Mouse (Mus musculus) intestine, embryonic 15.5 days (tissue): Measurements from ENCODE around the gene Prkaa2. TPM values are rescaled to one million over a fixed set of nuclear protein-coding genes. Genes with fewer than 3 reads are reported as not detected.
A peak's percentile ranks its signal among the peaks of the same experiment; 100 is the strongest.
"Not testable (repeated sequence)": the region's sequence is repeated elsewhere in the genome, so short reads cannot be mapped to it uniquely, and the experiment has no call there.

Experiments
- ATAC-seq: fragments of 200-750 bp; cut with Nextera tagmentation; 2 replicates; pipeline ENCODE4 v1.8.0; 2017; ENCODE audit warnings: moderate TSS enrichment, moderate library complexity
- H3K27ac ChIP-seq: fragments of 300-500 bp; sonication (generic); 2 replicates; pipeline ENCODE4 v1.5.1; 2015; ENCODE audit warnings: mild to moderate bottlenecking, inconsistent platforms
- H3K27me3 ChIP-seq: fragments of 300-500 bp; sonication (generic); replicated peaks from 2 replicates; pipeline ENCODE4 v1.6.1; 2015; ENCODE audit warnings: inconsistent platforms
- H3K36me3 ChIP-seq: fragments of 300-500 bp; sonication (generic); 2 replicates; pipeline ENCODE4 v1.6.1; 2015; ENCODE audit warnings: inconsistent platforms
- H3K4me1 ChIP-seq: fragments of 300-500 bp; sonication (generic); replicated peaks from 2 replicates; pipeline ENCODE4 v1.6.1; 2015; ENCODE audit warnings: inconsistent platforms
- H3K4me2 ChIP-seq: fragments of 300-500 bp; sonication (generic); replicated peaks from 2 replicates; pipeline ENCODE4 v1.6.1; 2015; ENCODE audit warnings: mild to moderate bottlenecking, inconsistent platforms
- H3K4me3 ChIP-seq: fragments of 300-500 bp; sonication (generic); replicated peaks from 2 replicates; pipeline ENCODE4 v1.5.1; 2015; ENCODE audit warnings: inconsistent platforms
- H3K9ac ChIP-seq: fragments of 300-500 bp; sonication (generic); 2 replicates; pipeline ENCODE4 v1.6.1; 2015; ENCODE audit warnings: inconsistent platforms
- H3K9me3 ChIP-seq: fragments of 300-500 bp; sonication (generic); 2 replicates; pipeline ENCODE4 v1.6.1; 2016; ENCODE audit warnings: inconsistent platforms
- WGBS: fragments of 180-500 bp; shearing (Covaris S2); methylation state at CpG from one replicate; pipeline ENCODE4 v1.1.7; 2015; 5-methylcytosine and 5-hydroxymethylcytosine counted together
- polyA plus RNA-seq: library from polyadenylated mRNA; unstranded; fragments of >200 nt; fragmentation: Nextera tagmentation; extraction: Ambion mirVana; gene quantifications from 2 replicates; pipeline ENCODE4 v1.2.1, GENCODE M21; 2015

Prkaa2 gene
- polyA plus RNA-seq, 1 experiment from 2014 or later = 4.6 TPM

- Histone ChIP-seq H3K27ac (no peak overlapping the region), H3K9me3 (no peaks in the 10 kb centered on the region), H3K4me2 (no peak overlapping the region), H3K36me3 (no peaks in the 10 kb centered on the region), H3K4me3 (no peak overlapping the region), H3K9ac (no peak overlapping the region), H3K4me1 (no peaks in the 10 kb centered on the region), H3K27me3 (no peaks in the 10 kb centered on the region)
- 29% methylated on average over 3 of the region's 3 CpGs for WGBS
- ATAC-seq = peak; percentile 98
Observed at GRCm38 (mm10) chr4:105070982-105071381, 38.7 kb downstream of the Prkaa2 start.

GRCm38 (mm10) chr4:105051291-105051690, 58.4 kb downstream of the Prkaa2 start:
- no peak overlapping the region for H3K9ac ChIP-seq
- no peaks in the 10 kb centered on the region for H3K9me3 ChIP-seq
- no peaks in the 10 kb centered on the region for H3K27me3 ChIP-seq
- no peak for ATAC-seq
- H3K4me2 ChIP-seq = no peak overlapping the region
- no peaks in the 10 kb centered on the region for H3K36me3 ChIP-seq
- H3K27ac ChIP-seq = no peak overlapping the region
- no peaks in the 10 kb centered on the region for H3K4me1 ChIP-seq
- no peak overlapping the region for H3K4me3 ChIP-seq
- WGBS = 91% methylated on average over 5 of the region's 5 CpGs

- Histone ChIP-seq H3K9ac (no peak overlapping the region), H3K4me3 (no peak overlapping the region), H3K4me1 (peaks cover 6% of the 10 kb centered on the region), H3K9me3 (no peaks in the 10 kb centered on the region), H3K27me3 (no peaks in the 10 kb centered on the region), H3K36me3 (no peaks in the 10 kb centered on the region), H3K4me2 (no peak overlapping the region), H3K27ac (no peak overlapping the region)
- ATAC-seq = peak; percentile 36; the same call in 1 of the 2 replicates
- WGBS = 56% methylated on average over 1 of the region's 1 CpGs
Observed at GRCm38 (mm10) chr4:105050041-105050440, 59.6 kb downstream of the Prkaa2 start.

GRCm38 (mm10) chr4:105034259-105034658, 75.4 kb downstream of the Prkaa2 start:
- H3K27me3 ChIP-seq = no peaks in the 10 kb centered on the region
- no peaks in the 10 kb centered on the region for H3K36me3 ChIP-seq
- H3K4me2 ChIP-seq = no peak overlapping the region
- ATAC-seq = no peak
- H3K4me1 ChIP-seq = no peaks in the 10 kb centered on the region
- H3K4me3 ChIP-seq = no peak overlapping the region
- no peaks in the 10 kb centered on the region for H3K9me3 ChIP-seq
- H3K27ac ChIP-seq = no peak overlapping the region
- no peak overlapping the region for H3K9ac ChIP-seq

GRCm38 (mm10) chr4:105033153-105033552, 76.5 kb downstream of the Prkaa2 start:
- H3K27ac ChIP-seq = no peak overlapping the region
- H3K4me3 ChIP-seq = no peak overlapping the region
- H3K4me2 ChIP-seq = no peak overlapping the region
- no peak for ATAC-seq
- H3K4me1 ChIP-seq = no peaks in the 10 kb centered on the region
- H3K9me3 ChIP-seq = no peaks in the 10 kb centered on the region
- H3K27me3 ChIP-seq = no peaks in the 10 kb centered on the region
- H3K9ac ChIP-seq = no peak overlapping the region
- no peaks in the 10 kb centered on the region for H3K36me3 ChIP-seq
- WGBS = 56% methylated on average over 7 of the region's 7 CpGs

GRCm38 (mm10) chr4:105031104-105031503, 78.6 kb downstream of the Prkaa2 start:
- Histone ChIP-seq H3K4me1 (no peaks in the 10 kb centered on the region), H3K27ac (no peak overlapping the region), H3K36me3 (no peaks in the 10 kb centered on the region), H3K27me3 (no peaks in the 10 kb centered on the region), H3K9me3 (no peaks in the 10 kb centered on the region), H3K9ac (no peak overlapping the region), H3K4me3 (no peak overlapping the region), H3K4me2 (no peak overlapping the region)
- 48% methylated on average over 8 of the region's 8 CpGs for WGBS
- ATAC-seq = no peak

- no peaks in the 10 kb centered on the region for H3K9me3 ChIP-seq
- no peaks in the 10 kb centered on the region for H3K27me3 ChIP-seq
- H3K4me1 ChIP-seq = no peaks in the 10 kb centered on the region
- no peak overlapping the region for H3K9ac ChIP-seq
- H3K4me2 ChIP-seq = no peak overlapping the region
- H3K4me3 ChIP-seq = no peak overlapping the region
- H3K36me3 ChIP-seq = no peaks in the 10 kb centered on the region
- no peak overlapping the region for H3K27ac ChIP-seq
- WGBS = 80% methylated on average over 6 of the region's 6 CpGs
- no peak for ATAC-seq
Observed at GRCm38 (mm10) chr4:105027278-105027677, 82.4 kb downstream of the Prkaa2 start.

GRCm38 (mm10) chr4:105016006-105016613, 93.6 kb downstream of the Prkaa2 start:
- 79% methylated on average over 4 of the region's 4 CpGs for WGBS
- Histone ChIP-seq H3K9me3 (no peaks in the 10 kb centered on the region), H3K27ac (no peak overlapping the region), H3K9ac (no peak overlapping the region), H3K27me3 (no peaks in the 10 kb centered on the region), H3K4me3 (no peak overlapping the region), H3K36me3 (no peaks in the 10 kb centered on the region), H3K4me2 (no peak overlapping the region), H3K4me1 (no peaks in the 10 kb centered on the region)
- no peak for ATAC-seq

GRCm38 (mm10) chr4:105015496-105015895, 94.2 kb downstream of the Prkaa2 start:
- WGBS = 71% methylated on average over 6 of the region's 6 CpGs
- ATAC-seq = no peak

GRCm38 (mm10) chr4:105013718-105014117, 96.0 kb downstream of the Prkaa2 start:
- Histone ChIP-seq H3K36me3 (no peaks in the 10 kb centered on the region), H3K27me3 (no peaks in the 10 kb centered on the region), H3K9ac (no peak overlapping the region), H3K4me3 (no peak overlapping the region), H3K4me2 (no peak overlapping the region), H3K4me1 (no peaks in the 10 kb centered on the region), H3K9me3 (no peaks in the 10 kb centered on the region), H3K27ac (no peak overlapping the region)
- WGBS = 90% methylated on average over 7 of the region's 7 CpGs
- ATAC-seq = no peak

More at GRCm38 (mm10) chr4:105015496-105015895, 94.2 kb downstream of the Prkaa2 start:
- H3K4me2 ChIP-seq = no peak overlapping the region
- H3K9ac ChIP-seq = no peak overlapping the region
- no peaks in the 10 kb centered on the region for H3K4me1 ChIP-seq
- no peak overlapping the region for H3K4me3 ChIP-seq
- H3K27ac ChIP-seq = no peak overlapping the region
- no peaks in the 10 kb centered on the region for H3K36me3 ChIP-seq
- H3K9me3 ChIP-seq = no peaks in the 10 kb centered on the region
- H3K27me3 ChIP-seq = no peaks in the 10 kb centered on the region

GRCm38 (mm10) chr4:105007360-105008018, 102.2 kb downstream of the Prkaa2 start:
- H3K4me1 ChIP-seq = no peaks in the 10 kb centered on the region
- 80% methylated on average over 4 of the region's 4 CpGs for WGBS

GRCm38 (mm10) chr4:105004649-105005048, 105.0 kb downstream of the Prkaa2 start:
- not testable (repeated sequence) for H3K27me3 ChIP-seq, ATAC-seq, H3K36me3 ChIP-seq, H3K4me2 ChIP-seq, H3K9me3 ChIP-seq, H3K9ac ChIP-seq, H3K4me3 ChIP-seq, H3K4me1 ChIP-seq, H3K27ac ChIP-seq
- 89% methylated on average over 12 of the region's 12 CpGs for WGBS

More at GRCm38 (mm10) chr4:105007360-105008018, 102.2 kb downstream of the Prkaa2 start:
- Histone ChIP-seq H3K27ac (no peak overlapping the region), H3K9ac (no peak overlapping the region), H3K9me3 (no peaks in the 10 kb centered on the region), H3K4me2 (no peak overlapping the region), H3K27me3 (no peaks in the 10 kb centered on the region), H3K36me3 (no peaks in the 10 kb centered on the region), H3K4me3 (no peak overlapping the region)
- ATAC-seq = no peak

GRCm38 (mm10) chr4:105004135-105004534, 105.6 kb downstream of the Prkaa2 start:
- no peak overlapping the region for H3K4me2 ChIP-seq
- H3K36me3 ChIP-seq = no peaks in the 10 kb centered on the region
- 65% methylated on average over 8 of the region's 8 CpGs for WGBS
- no peak overlapping the region for H3K27ac ChIP-seq
- ATAC-seq = no peak
- no peaks in the 10 kb centered on the region for H3K9me3 ChIP-seq
- H3K27me3 ChIP-seq = no peaks in the 10 kb centered on the region
- no peaks in the 10 kb centered on the region for H3K4me1 ChIP-seq
- no peak overlapping the region for H3K9ac ChIP-seq
- no peak overlapping the region for H3K4me3 ChIP-seq
